Mouse (Mus musculus): ENCODE data around the gene Irf2bp2.

Gene Irf2bp2

DNA sequence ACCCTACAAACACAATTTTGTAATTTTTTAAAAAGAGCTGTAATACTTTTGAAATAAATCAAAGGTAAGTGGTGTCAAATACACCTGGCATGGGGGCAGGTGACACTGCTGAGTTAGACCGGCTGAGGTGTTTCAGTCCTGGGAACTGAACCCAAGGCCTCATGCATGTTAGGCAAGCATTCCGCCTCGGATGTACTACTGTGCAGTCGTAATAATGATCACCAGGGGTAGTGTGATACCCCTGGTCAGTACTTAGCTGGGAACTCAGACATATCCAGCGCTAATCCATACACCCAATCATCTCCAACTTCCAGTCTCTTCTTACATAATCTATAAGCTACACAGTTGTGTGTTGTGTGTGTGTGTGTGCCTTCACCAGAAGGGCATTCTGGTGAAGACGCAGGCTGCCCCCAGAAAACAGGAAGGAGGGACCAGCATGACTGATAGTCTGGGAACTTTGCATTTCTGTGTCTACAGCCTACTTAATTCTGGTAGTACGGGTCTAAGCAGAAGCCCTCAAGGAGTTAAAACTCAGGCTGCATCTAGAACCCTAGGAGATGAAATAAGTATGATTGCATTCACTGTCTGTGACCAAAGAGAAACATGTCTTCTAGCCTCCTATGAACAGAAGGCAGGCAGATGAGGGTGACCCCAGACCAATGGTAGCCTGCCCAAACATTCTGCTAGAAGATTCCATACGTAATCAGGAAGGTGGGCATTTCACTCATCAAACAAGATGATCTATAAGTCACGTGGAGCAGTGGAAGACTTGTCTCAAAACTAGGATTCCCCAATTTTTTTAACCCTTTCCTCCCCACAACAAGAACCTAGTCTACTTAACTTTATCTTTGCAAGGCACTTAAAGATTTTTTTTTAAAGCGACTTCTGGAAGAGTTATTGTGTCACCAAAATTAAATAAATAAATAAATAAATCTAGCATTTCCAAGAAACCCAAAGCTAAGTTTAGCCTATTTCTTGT lies 6.9 kb downstream of the Irf2bp2 start:
- DNase-seq (ENCODE audit: low read depth): peak; percentile 46

GRCm38 (mm10) chr8:126586101-126586500 lies 7.7 kb downstream of the Irf2bp2 start:
- DNase-seq (ENCODE audit: low read depth): no peak

DNA sequence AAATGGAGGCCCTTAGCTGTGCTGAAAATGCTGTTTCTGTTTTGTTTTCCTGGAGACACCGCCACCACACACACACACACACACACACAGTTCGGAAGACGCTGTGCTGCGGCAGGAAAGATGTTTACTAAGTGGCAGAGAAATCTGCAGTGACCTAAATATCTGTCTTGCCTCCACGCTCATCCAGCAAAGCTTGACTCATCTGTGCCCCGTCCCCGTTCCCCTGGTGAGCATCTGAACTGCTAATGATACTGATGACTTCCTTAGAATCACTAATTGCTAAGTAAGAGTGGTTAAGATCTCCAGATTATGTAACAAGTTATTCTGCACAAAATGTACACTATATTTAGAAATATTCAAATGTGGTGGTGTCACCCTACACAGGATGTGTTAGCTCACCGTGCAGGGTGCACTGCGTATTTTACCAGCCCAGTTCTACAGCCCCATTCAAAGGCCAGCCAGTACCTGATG lies 8.2 kb downstream of the Irf2bp2 start:
- peak; percentile 62 for DNase-seq (ENCODE audit: low read depth)

DNA sequence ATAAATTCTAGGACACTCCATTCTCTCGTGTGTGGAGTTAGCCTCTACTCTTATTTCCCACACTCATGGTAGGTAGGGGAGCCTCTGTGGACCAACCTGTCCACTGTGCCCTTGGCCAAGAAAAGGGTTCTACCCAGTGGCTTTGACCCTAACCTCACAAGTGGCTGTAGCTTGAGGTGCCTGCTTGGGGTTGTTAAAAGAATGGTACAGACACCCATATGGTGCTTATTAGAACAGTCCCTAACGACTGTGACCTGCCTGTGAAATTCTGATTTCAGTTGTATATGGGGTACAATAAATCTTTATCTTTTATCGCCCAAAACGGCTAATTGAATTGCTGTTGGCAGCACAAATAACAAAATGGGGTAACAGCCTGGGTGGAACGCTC lies 8.9 kb downstream of the Irf2bp2 start:
- no peak for DNase-seq (ENCODE audit: low read depth)

DNA sequence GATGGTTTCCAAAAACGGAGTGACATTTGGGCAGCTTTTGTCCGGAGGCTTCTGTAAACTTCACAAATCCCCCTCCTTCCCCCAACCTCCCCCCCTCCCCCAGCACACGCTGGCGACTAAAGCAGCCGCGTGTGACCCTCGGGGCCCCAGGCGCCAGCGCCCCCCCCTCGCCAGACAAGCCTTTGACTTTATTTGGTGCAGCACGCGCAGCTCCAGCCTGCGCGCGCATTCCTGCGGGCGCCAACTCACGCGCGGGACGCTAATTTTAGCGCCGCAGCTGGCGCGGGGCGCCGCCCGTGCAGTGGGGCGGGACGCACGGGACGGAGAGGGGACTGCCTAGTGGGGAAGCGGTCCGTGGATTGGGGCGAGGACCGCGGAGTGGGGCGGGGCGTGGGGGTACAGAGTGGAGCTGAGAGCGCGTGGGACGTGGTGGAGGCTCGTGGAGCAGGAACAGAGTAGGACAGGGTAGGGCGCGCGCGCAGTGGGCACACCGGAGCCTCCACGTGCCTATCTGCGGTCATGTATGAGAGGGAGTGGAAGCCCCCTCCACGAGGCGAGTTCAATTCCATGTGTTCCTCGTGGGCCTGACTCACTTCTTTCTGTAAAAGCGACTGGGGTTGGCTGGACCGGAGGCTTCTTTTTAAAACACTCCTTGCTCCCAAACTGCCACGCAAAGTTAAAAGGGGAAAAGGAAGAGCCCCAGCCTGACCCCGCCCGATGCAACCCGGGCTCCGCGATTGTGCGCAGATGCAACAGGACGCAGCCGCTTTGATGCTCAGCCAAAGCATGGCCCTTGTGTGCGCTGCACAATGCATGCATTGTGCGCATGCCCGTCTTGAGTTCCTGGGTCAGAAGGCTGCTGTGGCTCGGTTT lies 9.6 kb downstream of the Irf2bp2 start:
- no peak for DNase-seq (ENCODE audit: low read depth)

DNA sequence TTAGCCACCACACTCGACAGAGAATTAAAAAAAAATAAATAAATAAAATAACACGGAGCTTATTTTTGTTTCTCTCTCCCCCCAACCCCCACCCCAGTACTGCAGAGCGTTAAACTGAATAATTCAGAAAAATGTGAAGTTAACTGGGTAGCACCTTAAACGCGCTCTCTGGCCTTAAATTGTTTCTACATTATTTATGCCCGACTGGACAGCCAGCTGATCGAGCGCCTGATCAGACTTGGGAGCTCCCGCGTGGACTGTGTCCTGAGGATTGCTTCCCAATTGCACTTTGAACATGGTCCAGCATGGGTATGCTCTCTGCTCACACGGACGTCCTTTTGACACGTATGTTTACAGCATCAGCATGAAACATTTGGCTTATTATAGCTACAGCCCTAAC lies 10.3 kb downstream of the Irf2bp2 start:
- DNase-seq (ENCODE audit: low read depth): no peak

GRCm38 (mm10) chr8:126583018-126583417 lies 10.8 kb downstream of the Irf2bp2 start:
- no peak for DNase-seq (ENCODE audit: low read depth)

DNA sequence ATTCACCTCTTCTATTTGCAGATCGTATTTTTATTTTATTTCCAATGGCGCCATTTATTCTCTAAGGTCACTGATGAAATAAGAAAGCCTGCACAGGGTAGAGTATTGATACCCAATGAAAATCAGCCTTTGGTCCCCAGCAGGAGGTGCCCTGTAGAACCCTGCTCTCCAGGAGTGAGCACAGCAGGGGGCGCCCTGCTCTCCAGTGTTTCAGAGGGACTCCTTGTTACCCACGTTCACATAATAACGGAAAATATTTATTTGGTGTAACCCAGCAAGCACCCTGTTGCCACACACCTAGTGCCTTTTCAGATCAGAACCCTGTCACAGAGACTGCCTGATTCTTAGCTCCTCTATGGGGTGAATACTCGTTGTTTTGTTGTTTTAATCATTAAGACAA lies 11.3 kb downstream of the Irf2bp2 start:
- DNase-seq (ENCODE audit: low read depth): peak; percentile 77

DNA sequence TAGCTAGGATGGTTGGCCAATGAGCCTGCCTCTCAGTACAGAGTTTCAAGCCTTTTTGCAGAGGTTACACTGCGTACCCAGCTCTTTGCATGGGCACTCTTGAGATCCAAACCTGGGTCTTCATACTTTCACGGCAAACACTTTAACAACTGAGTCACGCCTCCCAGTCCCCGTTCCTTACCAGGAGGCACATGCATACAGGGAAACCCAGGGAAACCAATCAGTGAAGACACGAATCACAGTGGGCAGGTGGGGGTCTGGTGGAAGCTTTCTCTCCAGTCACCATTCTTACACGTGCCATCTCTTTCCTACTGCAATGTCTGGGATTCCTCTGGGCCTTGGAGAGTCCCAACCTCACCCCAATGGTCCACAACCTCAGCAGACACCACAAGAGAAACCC lies 12.1 kb downstream of the Irf2bp2 start:
- no peak for DNase-seq (ENCODE audit: low read depth)

- DNase-seq (ENCODE audit: low read depth): peak; percentile 54
Observed at GRCm38 (mm10) chr8:126580826-126581225, 13.0 kb downstream of the Irf2bp2 start.

- no peak for DNase-seq (ENCODE audit: low read depth)
Observed at GRCm38 (mm10) chr8:126580086-126580485, 13.7 kb downstream of the Irf2bp2 start.

GRCm38 (mm10) chr8:126578641-126579040 lies 15.1 kb downstream of the Irf2bp2 start:
- DNase-seq (ENCODE audit: low read depth): no peak

- no peak for DNase-seq (ENCODE audit: low read depth)
Observed at GRCm38 (mm10) chr8:126576919-126577318, 16.9 kb downstream of the Irf2bp2 start.

GRCm38 (mm10) chr8:126576086-126576485 lies 17.7 kb downstream of the Irf2bp2 start:
- no peak for DNase-seq (ENCODE audit: low read depth)

GRCm38 (mm10) chr8:126574882-126575637 lies 18.7 kb downstream of the Irf2bp2 start:
- no peak for DNase-seq (ENCODE audit: low read depth)

DNA sequence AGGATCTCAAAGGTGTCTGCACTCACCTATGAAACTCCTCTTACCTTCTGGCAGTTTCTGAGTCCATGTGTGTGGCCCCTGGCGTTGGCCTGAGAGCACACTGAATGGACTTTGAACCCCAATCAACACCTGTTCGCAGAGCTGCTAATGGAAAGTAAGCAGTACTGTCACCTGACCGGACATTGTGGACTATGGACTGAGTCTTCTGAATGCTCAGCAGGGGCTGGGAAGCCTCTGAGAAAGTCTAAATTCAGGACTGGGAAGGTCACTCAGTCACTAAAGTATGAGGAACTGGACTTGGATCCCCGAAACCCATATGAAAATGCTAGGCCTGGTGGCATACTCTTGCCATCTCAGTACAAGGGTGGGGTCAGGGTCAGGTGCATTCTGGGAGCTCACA lies 19.9 kb downstream of the Irf2bp2 start:
- no peak for DNase-seq (ENCODE audit: low read depth)

DNA sequence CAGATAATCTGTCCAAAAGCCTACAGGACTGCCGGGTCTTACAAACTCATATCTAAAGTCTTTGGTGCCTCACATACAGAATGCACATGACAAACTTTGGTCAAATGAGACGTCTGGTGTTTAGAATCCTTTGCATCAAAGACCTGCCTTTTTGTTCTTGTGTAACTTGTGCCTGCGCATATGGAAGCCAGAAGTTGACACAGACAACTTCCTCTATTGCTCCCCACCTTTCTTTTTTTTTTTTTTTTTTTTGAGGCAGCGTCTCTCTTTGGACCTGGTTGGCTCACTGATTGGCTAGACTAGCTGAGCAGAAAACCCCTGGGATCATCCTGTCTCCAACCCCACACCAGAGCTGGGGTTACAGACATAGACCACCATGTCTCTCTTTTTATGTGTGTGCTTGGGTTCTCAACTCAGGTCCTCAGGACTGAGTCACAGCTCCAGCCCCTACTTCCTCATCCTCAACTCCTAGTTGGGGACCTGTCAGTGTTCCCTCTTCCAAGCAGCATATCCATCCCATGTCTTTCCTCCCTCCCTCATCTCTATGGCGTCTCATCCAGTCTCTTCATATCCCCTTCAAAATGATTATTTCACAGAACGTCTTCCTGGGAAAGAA lies 20.6 kb downstream of the Irf2bp2 start:
- peak; percentile 44 for DNase-seq (ENCODE audit: low read depth)

DNA sequence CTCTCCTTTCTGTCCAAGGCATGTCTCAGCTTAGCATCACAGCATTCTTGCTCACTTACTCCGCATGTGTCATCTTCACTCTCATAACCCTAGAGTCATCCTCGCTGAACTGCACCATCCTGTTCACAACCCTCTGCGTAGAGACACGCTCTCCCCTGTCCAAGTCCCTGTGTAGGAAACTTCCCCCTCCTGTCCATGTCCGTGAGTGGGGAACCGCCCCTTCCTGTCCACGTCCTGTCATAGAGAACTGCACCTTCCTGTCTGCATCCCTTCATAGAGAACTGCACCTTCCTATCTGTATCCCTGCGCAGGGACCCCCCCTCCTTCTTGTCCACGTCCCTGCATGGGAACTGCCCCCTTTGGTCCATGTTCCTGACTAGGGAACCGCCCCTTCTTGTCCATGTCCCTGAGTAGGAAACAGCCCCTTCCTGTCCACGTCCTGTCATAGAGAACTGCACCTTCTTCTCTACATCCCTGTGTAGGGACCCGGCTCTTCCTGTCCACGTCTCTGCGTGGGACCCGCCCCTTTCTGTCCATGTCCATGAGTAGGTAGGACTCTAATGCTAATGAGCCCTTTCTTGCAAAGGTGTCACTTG lies 22.6 kb downstream of the Irf2bp2 start:
- DNase-seq (ENCODE audit: low read depth): no peak

DNA sequence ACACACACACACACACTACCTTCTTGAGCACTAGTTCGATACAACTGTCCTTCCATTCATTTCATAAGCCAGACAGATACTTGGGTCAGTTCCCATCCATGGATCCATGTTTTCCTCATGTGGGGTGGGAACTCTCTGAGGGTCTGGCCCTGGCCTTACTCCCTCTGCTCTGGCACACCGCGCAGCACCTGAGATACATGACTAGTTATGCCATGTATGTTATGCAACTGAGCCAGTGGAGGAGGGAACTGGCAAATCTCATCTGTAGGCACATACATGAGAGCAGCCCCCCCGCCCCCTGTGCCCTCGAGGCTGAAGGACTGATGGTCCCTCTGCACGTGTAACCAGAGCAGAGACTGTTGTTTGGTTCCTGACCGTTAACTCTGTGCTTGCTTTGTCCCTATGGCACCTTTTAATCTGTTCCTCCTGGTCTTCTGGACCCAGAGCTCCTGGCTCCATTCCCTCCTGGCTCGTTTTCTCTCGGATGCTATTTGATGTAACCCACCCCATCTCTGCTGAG lies 23.2 kb downstream of the Irf2bp2 start:
- no peak for DNase-seq (ENCODE audit: low read depth)

DNA sequence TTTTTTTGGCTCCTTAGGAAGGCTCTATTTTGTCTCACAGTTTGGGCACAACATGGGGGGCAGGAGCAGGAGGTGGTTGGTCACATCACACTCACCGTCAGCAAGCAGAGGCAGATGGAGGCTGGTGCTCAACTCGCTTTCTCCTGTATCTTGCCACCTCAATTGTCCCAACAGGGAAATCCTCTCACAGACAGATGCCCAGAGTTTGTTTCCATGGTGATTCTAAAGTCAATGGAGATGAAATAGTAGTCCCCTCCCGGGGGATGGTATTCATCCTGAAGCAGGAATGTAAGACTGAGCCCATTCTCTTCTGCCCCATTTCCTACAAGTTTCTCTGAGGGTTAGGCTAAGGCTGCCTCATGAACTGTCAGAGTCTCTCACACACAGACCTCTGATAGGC lies 23.7 kb downstream of the Irf2bp2 start:
- DNase-seq (ENCODE audit: low read depth): no peak

DNA sequence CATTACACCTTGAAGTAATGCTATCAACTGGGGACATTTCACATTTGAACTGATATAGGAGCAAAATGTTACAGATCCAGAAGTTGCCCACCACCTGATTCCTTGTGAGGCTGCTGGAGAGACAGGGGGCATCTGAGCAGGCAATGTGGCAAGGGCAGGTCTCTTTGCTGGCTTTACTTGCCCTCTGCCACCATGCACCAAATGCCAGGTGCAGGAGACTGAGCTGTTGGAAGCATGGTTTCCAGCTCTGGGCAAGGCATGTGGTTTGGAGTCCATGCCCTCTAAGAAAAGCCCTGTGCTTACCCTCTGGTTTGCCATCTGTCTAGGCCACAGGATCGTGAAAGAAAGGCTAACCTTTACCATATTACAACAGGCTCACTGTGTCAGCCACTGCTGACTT lies 24.1 kb downstream of the Irf2bp2 start:
- no peak for DNase-seq (ENCODE audit: low read depth)
